Mouse (Mus musculus) spleen, adult 2 months (tissue): ENCODE measurements around the gene Nqo1. TPM values are rescaled to one million over a fixed set of nuclear protein-coding genes. Genes with fewer than 3 reads are reported as not detected.

ENCODE experiments used
- DNase-seq, 2 experiments: peaks; one replicate each; pipeline versions ENCODE4 v3.0.0 to v3.0.0-alpha.2; 2012 to 2021; ENCODE audit warnings: low spot score in 2 of 2, low read depth in 1 of 2
- H3K27ac ChIP-seq: fragments of 200-500 bp; 2 replicates; pipeline ENCODE4 v1.5.1; 2012; ENCODE audit warnings: low read length, inconsistent platforms; ENCODE audit not compliant: insufficient read depth
- H3K27me3 ChIP-seq: fragments of 200-500 bp; 2 replicates; pipeline ENCODE4 v1.6.1; 2012; ENCODE audit warnings: mild to moderate bottlenecking, moderate library complexity, low read length, inconsistent platforms; ENCODE audit not compliant: control insufficient read depth, insufficient read depth
- H3K36me3 ChIP-seq: fragments of 200-500 bp; 2 replicates; pipeline ENCODE4 v1.6.1; 2012; ENCODE audit warnings: mild to moderate bottlenecking, low read length, inconsistent platforms; ENCODE audit not compliant: control insufficient read depth, insufficient read depth
- H3K4me1 ChIP-seq: fragments of 200-500 bp; 2 replicates; pipeline ENCODE4 v1.6.1; 2011; ENCODE audit warnings: inconsistent platforms; ENCODE audit not compliant: control insufficient read depth, insufficient read depth, insufficient read length
- H3K4me3 ChIP-seq: fragments of 200-500 bp; 2 replicates; pipeline ENCODE4 v1.5.1; 2011; ENCODE audit warnings: mild to moderate bottlenecking, inconsistent platforms; ENCODE audit not compliant: insufficient read depth, insufficient read length; ENCODE audit errors: extremely low read depth
- CTCF ChIP-seq: fragments of 200-500 bp; IDR thresholded peaks from 2 replicates; pipeline ENCODE4 v1.5.1; 2011; ENCODE audit warnings: mild to moderate bottlenecking, inconsistent platforms; ENCODE audit not compliant: insufficient read depth, insufficient read length, insufficient replicate concordance; ENCODE audit errors: extremely low read depth
- POLR2A ChIP-seq: fragments of 200-500 bp; IDR thresholded peaks from 2 replicates; pipeline ENCODE4 v1.6.1; 2011; ENCODE audit warnings: low read depth, low read length, inconsistent platforms
- WGBS: fragments of 180-500 bp; shearing (Covaris S2); methylation state at CpG from one replicate; pipeline ENCODE4 v1.1.7; 2018; 5-methylcytosine and 5-hydroxymethylcytosine counted together
- polyA plus RNA-seq: library from polyadenylated mRNA; depleted of rRNA; stranded (reverse); fragments of >200 nt; gene quantifications from 2 replicates; pipeline ENCODE4 v1.2.3, GENCODE M21; 2012

The Nqo1 gene
- polyA plus RNA-seq, 1 experiment, result 2.1 TPM

DNA sequence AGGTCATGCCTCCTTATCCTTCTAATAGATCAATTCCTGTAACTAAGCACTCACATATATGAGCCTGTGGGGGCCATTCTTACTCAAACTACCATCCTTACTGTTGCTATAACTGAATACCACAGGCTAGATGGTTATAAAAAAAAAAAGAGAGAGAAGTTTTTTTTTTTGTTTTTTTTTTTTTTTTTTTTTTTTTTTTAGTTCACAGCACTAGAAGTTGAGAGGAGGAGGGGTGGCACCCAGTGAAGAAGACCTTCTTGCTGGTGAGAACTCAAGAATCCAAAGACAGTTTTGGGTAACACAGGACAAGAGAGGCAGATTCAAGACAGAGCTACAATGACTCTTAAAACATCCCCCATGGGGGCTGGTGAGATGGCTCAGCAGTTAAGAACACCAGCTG, 7.6 kb downstream of the Nqo1 start:
- no peaks in the 10 kb centered on the region for H3K27me3 ChIP-seq
- H3K36me3 ChIP-seq, result no peaks in the 10 kb centered on the region
- TF ChIP-seq CTCF (no peak), POLR2A (no peak)
- no peak overlapping the region for H3K4me3 ChIP-seq
- no peak for DNase-seq
- no peaks in the 10 kb centered on the region for H3K4me1 ChIP-seq
- H3K27ac ChIP-seq, result no peak overlapping the region

DNA sequence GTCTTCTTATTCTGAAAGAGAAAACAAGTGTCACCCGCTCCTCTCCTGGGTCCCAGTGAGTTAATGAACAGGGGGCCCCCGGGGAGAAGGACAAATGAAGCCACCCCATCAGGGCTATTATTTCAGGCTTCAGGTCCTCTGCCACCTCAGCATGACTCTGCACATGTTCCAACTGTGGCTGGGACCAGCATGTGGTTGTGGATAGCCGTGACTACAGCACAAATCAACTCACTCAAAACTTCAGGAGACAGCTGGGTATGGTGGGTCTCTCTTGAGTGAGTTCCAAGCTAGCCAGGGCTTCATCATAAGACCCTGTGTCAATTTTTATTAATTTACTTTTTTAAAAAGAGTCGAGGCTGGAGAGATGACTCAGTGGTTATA, 11.9 kb downstream of the Nqo1 start:
- TF ChIP-seq CTCF (no peak), POLR2A (no peak)
- H3K27ac ChIP-seq, result no peak overlapping the region
- no peak overlapping the region for H3K4me3 ChIP-seq
- no peaks in the 10 kb centered on the region for H3K36me3 ChIP-seq
- WGBS, result 60% methylated on average over 4 of the region's 4 CpGs
- H3K27me3 ChIP-seq, result no peaks in the 10 kb centered on the region
- DNase-seq, result no peak
- H3K4me1 ChIP-seq, result no peaks in the 10 kb centered on the region

DNA sequence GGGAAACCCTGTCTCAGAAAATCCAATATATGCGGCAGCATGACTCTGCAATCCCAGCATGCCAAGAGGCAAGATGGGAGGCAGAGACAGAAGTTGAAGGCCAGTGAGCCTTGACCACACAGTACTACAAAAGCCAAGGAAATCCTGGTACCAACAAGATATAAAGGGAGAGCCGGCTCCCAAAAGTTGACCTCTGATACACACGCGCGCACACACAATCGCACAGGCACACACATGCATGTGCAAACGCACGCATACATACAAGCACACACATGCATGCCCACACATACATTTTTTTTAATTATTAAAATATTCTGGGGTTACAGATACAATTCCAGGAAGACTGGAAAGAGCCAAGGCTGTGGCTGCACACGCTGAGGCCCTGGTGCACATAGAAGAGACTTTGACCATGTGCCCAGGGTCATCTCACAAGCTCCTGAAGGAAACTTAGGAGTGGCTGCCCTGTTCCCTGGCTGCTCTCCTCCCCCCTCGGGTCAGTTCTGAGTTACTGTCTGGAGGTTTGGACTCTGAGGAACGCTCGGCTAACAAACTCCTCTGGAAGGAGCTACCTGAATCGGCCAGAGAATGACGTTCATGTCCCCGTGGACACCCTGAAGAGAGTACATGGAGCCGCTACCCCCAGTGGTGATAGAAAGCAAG, 12.4 kb downstream of the Nqo1 start:
- no peak overlapping the region for H3K27ac ChIP-seq
- no peaks in the 10 kb centered on the region for H3K36me3 ChIP-seq
- H3K4me3 ChIP-seq, result no peak overlapping the region
- no peaks in the 10 kb centered on the region for H3K27me3 ChIP-seq
- no peaks in the 10 kb centered on the region for H3K4me1 ChIP-seq
- no peak for DNase-seq
- WGBS, result 96% methylated on average over 16 of the region's 16 CpGs
- TF ChIP-seq CTCF (no peak), POLR2A (no peak)

DNA sequence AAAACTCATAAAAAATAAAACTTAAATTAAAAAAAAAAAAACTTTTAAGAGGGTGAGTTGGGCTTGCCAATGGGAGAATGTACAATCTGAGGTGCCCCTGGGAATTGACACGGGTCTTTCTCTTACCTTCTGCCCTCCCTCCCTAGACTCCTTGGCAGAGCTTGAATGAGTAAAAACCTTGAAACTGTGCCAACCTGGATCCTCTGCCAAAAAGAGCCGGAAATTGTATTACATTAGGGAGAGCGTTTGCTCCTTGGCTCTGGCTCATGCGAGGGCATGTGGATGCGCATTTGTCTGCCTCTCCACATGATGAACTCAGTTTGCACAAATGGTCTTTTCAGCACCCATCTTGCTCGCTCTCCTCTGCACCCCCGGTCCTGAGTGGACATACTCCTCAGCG, 13.4 kb downstream of the Nqo1 start:
- no peak for DNase-seq
- no peaks in the 10 kb centered on the region for H3K36me3 ChIP-seq
- TF ChIP-seq CTCF (no peak), POLR2A (no peak)
- no peak overlapping the region for H3K27ac ChIP-seq
- no peaks in the 10 kb centered on the region for H3K4me1 ChIP-seq
- H3K4me3 ChIP-seq, result no peak overlapping the region
- H3K27me3 ChIP-seq, result no peaks in the 10 kb centered on the region
- WGBS, result 90% methylated on average over 8 of the region's 8 CpGs

DNA sequence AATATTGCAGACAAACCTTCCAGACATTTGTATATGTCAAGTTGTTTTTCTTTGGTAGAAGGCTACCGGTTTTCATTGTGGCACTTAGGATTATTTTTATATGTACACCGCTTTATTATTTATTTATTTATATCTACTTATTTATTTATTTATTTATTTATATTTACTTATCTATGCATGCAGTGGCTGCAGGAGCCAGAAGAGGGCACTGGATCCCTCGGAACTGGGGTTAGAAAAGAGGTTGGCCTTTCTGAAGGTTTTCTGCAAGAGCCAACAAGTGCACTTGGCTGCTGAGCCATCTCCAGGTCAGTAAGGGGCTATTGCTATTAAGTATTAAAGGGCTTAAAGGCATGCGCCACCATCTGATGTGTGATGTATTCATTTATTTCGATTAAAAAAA, 15.1 kb downstream of the Nqo1 start:
- Histone ChIP-seq H3K27ac (no peak overlapping the region), H3K4me3 (no peak overlapping the region), H3K27me3 (no peaks in the 10 kb centered on the region), H3K4me1 (no peaks in the 10 kb centered on the region), H3K36me3 (no peaks in the 10 kb centered on the region)
- TF ChIP-seq POLR2A, result no peak
- TF ChIP-seq CTCF, result no peak
- WGBS, result 78% methylated on average over 5 of the region's 5 CpGs
- DNase-seq, result no peak

DNA sequence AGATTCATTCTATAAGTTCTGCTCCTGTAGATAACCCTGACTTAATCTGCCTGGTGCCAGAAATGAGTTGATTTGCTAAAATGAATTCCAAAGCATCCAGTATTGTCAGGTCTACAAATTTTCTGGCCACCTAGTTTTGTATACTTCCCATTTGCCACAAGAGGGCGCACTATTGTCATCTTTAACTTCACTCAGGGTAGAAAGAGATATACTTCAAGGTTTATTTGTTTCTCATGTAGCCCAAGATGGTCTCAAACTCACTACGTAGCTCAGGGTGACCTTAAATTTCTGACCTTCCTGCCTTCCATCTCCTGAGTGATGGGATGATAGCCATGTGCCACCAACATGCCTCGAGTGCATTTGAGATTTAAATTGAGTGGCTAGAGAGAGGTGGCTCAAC, 16.4 kb downstream of the Nqo1 start:
- Histone ChIP-seq H3K27ac (no peak overlapping the region), H3K4me3 (no peak overlapping the region), H3K4me1 (no peaks in the 10 kb centered on the region), H3K27me3 (no peaks in the 10 kb centered on the region), H3K36me3 (no peaks in the 10 kb centered on the region)
- DNase-seq, result peak in 1 of 2 experiments; percentile 9
- TF ChIP-seq POLR2A (no peak), CTCF (no peak)
- WGBS, result 27% methylated on average over 3 of the region's 3 CpGs

DNA sequence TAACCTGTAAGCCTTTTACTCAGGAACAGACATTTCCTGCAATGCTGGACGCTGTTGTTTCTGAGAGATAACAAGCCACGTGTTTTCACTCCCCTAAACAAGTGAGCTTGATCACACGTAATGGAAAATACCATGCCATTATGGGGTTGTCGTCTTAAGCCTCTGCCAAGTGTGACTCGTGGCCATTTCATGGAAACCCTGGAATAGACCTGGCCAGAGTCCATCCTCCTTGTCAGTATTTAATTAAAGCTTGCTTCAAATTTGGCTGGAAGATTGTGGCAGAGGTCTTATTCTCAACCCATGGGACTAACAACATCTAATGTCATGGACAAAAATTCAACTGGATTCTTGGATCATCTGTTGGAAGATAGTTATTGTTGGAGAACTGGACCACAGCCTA, 16.8 kb downstream of the Nqo1 start:
- no peaks in the 10 kb centered on the region for H3K27me3 ChIP-seq
- H3K36me3 ChIP-seq, result no peaks in the 10 kb centered on the region
- no peak overlapping the region for H3K27ac ChIP-seq
- no peak overlapping the region for H3K4me3 ChIP-seq
- H3K4me1 ChIP-seq, result no peaks in the 10 kb centered on the region
- no peak for DNase-seq
- 25% methylated on average over 5 of the region's 5 CpGs for WGBS
- TF ChIP-seq CTCF (no peak), POLR2A (no peak)
